Mouse (Mus musculus) retina, embryonic 14.5 days (tissue): ENCODE measurements at regions not wholly inside any gene's neighbourhood (a gene's known extent, or its start where the extent isn't known, plus 50 kb on each side); places are given as distances from the start of the nearest gene placed in this dataset.
A peak's percentile ranks its signal among the peaks of the same experiment; 100 is the strongest.

Experiments used
- DNase-seq: peaks from one replicate; pipeline ENCODE4 v3.0.0-alpha.2; 2015; ENCODE audit warnings: low spot score

DNA sequence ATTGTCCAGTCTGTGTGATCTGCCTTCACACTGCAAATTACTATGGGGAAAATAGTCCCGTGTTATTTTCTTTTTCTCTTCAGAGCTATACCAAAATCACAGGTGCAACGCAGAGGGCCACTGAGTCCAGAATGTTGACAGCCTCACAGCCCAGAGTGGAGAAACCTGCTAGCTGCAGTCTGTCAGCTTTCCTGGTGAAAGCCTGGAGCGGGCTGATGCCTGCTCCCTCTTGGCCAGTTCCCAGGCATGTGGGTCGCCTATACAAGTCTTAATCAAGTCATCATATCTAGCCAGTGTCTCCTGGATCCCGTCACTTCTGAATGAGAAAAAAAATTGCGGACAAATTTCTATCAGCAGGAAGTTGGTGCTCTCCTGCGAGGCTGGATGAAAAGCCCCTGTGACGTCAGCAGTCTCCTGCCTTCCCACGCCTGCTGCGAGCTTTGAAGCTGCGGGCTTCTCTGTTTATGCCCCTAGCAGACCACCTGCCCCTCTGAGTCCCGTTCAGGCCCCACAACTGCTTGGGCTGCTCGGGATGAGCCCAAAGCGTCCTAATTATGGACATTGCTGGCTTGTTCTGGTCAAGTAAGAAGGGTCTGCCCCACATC, 227.1 kb upstream of the Hes1 start:
- peak; percentile 72 for DNase-seq

DNA sequence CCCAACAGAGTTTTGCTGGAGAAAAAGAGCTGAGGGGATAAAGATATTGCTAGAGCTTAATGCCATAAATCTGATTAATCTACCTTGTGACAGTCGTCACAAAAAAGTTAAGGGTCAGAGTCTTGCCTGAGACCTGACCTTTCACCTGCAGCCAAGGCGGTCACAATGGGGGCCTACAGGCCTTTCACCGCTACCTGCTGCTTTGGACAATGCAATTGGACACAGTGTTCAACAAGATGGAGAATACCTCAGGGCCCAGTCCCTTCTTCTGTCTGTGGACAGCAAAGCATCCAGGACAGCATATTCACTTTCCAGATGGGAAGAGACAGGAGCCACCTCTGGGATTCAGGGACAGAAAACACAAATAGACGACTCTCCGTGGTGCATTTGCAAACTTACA, 226.3 kb upstream of the Hes1 start:
- DNase-seq, result no peak

DNA sequence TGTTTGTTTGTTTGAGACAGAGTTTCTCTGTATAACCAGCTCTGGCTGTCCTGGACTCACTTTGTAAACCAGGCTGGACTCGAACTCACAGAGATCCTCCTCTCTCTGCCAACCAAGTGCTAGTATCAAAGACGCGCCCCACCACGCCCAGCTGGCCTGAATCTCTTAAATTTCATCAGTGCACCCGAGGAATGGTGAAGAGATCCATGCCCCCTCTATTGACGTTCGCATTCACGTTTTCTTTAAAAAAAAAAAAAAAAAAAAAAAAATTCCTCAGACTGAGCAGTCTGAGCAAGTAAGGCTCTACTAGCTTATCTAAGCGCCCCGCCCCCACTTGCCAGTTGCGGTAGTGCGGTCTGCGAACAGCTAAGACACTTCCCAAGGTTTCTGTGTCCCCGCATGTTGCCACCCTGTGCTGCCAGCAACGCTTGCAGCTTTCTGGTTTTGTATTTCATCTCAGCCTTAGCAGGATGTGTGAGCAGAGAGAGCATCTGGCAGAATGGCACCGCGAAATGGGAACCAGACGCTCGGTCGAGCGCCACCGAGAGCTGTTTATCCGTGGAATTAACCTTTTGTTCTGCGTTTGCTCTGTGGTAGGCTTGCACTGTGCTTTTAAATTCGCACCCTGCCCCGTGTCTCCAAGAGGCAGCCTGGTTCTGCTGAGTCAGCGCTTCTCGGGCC, 225.1 kb upstream of the Hes1 start:
- peak; percentile 60 for DNase-seq

DNA sequence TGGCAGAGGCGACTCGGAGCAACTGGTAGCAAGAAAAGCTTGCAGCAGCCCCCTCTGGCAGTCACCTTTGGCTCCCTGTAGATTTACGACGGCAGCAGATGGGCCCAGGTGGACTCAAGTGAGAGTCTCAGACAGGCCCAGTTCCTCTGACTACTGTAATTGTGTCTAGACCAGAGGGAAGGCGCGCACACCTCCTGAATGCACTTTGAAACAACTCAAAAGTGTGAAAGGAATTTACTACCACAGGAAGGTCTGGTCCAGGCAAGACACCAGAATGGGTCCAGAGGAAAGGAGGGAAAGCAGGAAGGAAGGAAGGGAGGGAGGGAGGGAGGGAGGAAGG, 224.6 kb upstream of the Hes1 start:
- DNase-seq, result no peak

DNA sequence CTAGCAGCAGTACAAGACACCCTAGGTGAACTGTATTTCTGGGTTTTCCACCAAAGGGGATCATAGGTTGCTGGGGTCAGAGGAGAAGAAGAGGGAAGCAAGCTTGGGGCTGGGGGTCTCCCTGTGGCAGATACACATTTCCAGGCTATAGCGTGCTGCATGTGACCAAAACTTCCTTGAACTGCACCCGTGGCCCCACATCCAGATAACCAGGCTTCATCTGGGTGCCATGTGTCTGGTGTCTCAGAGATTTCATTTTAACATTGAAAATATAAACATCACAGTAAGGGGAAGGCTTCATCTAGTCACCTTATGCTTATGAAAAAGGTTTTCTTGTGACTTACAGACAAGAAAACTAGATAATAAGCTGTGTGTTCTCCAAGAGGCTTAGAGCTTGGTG, 223.8 kb upstream of the Hes1 start:
- DNase-seq, result no peak

DNA sequence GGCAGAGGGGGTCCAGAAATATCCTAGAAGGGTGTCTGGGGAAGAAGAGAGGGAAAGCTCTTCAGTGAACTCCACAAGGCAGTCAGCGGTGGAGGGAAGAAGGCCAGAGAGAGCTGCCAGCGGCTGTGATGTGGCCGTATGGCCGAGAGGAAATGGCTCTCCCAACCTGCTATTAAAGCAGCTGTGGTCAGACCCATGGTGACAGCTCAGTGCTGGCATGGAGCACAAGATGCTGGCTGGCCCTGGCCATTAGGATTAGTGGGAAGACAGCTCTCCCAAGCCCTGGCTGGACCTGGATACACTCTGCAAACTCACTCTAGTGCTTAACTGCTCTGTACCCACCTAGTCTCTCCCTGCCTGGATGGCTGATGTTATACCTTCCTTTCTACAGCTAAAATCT, 223.1 kb upstream of the Hes1 start:
- DNase-seq, result no peak

DNA sequence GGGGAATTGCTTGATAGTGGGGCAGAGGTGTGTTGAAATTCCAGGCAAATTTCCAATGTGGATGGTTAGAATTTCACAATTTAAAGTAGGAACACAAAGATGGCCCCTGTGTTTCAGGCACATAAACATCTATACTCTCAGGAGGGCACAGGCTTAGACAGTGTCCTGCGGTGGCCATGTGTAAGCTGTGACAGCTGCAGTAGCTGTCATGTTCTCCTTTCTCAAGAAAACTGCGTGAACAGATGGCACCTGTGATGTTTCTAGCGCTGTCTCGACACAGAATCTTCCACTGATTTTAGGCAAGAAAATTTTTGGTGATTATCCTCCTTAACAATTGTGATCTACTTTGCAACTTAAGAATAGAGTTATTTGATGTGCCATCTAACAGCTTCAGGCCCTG, 222.1 kb upstream of the Hes1 start:
- no peak for DNase-seq

DNA sequence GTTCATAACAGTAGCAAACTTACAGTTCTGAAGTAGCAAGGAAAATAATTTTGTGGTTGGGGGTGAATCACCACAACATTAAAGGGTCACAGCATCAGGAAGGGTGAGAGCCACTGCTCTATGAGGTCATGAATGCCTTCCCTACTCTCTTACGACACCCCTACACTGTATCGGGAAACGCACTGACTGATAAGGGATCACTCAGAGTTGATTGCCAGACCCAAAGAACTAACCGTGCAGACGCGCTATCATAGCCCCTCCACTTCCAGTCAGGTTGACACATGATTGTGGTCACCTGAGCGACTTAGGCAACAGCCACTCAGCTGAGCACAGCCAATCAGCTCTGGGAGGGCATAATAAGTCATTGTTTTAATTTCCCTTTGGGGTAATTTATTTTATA, 220.7 kb upstream of the Hes1 start:
- no peak for DNase-seq

DNA sequence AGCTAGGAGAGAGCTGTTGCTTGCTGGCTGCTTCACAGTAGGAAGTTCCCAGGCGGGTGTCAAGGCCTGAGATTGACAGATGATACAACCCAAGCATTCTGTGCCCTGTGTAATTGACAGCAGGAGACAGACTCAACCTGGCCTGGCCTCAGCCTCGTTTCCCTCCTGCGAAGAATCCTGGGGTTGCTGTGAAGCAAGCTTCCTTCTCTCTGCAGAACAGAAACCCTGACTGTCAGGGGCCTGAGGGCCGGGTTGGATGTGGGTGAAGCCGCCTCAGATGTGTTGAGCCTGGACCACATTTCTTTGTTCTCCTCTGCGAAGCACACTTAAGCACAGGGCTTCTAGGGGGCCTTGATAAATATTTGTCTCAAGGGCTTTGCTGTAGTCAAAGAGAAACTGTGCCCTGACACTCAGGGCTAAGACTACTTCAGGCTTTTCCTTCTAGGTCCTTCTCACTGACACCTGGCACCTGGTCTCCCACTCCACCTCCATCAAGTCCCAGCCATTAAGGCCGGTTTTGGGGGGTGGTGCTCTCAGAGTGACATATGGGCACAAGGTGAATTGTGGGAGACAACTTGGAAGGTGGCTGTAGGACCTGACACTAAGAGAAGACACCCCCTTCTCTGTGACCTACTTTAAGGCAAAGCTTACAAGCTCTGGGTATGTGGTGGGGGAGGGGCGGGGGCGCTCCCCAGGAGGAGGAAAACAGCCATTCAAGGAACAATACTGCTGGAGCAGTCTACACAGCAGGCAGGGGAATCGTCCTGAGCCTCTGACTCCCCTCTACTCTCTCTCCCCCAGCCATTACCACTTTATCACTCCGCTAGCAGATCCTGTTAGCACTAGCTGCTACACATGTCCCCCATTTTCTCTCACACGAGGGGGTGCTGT, 219.2 kb upstream of the Hes1 start:
- peak; percentile 49 for DNase-seq

DNA sequence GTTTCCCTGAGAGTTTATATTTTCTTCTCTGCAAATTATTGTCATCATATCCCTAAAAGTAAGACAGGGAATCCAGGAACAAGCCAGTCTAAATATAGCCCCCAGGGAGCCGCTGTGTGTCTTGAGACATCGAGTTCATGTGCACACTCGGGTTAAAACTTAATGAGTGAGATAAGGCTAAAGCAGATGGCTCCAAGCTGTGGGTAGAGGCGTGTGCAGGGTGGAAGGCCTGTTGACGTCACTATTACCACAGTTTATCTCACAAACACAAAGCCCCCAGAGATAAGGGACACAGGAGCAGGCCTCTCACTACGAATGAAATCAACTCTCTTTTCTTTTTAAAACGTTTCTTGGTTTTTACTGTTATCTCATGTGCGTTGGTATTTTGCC, 218.6 kb upstream of the Hes1 start:
- peak; percentile 43 for DNase-seq

DNA sequence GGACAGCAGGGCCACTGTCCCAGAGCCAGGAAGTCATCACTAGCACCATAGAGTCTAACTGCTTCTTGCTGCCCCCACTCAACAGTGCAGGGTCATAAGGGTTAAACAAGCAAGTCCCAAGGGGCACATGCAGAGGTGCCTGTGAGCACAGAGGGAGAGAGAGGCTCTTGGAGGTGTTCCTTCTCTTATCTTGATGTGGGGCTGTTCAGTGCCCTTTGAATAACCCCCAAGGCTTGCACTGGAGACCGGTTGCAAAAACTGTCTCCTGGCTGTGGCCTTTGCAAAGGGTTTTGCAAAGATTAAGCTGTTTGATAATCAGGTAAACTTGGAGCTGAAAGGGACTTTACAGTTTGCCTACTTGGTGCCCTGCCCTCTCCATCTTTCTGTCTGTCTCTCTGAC, 217.1 kb upstream of the Hes1 start:
- DNase-seq, result no peak

DNA sequence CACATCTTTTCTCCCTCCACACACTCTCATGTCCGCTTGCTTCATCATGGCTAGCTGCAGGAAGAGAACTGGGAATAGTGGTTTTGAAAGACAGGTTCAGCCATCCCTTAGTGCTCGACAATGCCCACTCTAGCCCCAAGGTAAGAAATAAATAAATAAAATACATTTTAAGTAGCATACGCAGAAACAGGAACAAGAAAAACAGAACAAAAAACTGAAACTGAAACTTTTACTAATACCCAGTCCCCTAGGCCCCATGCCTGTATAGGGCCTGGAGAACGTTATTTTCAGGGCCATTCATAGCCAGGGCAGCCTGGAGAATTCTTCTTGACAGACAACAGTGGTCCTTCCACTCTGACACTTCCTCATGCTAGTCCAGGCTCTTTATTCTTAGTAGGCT, 216.4 kb upstream of the Hes1 start:
- DNase-seq, result no peak

DNA sequence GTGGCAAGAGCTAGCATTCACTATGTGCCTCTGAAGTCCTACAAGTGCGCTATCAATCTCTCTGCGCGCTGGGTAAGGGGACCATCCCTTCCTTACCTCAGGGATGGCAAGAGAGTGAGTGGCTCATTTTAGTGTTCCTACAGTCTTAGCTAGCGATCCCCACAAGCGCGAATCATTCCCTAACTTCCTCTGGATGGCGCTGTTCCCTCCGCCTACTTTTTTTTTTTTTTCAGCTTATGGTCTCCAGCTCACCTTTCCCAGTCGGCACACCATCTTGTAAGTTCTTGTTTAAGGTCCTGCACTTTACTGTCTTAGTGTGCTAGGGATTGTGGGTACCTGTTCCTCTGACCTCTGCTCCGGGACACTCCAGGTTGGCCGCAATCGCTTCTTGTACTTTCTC, 215.7 kb upstream of the Hes1 start:
- no peak for DNase-seq

DNA sequence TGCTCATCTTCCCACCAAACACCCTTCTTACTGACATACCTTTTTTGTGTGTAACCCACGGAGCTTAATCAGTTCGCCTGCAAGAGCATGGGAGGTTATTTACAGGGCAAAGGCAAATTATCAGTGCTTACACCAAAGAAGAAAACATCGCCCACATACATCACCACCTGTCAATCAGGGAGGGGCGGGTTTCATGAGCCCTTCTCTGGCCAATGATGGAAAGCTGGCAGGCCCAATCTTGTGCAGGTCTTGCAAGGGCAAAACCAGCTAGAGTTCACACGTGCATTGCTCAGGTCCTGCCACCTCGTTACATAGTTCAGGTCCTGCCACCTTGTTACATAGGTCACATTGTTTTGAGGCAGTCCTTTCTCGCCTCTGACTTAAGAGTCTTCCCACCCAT, 214.7 kb upstream of the Hes1 start:
- no peak for DNase-seq

DNA sequence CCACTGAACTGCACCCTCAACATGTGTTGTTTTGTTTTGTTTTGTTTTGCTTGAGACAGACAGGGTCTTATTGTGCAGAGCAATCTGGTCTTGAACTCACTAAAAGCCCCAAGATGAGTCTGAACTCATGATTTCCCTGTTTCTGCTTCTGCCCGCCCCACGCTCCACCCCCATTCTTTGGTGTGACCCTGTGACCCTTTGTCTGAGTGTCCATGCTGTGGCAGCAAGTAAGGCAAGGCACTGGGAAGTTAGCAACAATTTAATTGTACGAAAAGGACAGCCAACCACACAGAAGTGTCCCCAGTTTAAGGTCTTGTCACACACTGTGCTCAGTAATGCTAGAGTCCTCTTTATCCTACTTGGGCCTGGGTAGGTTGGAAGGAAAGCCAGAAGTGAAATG, 213.6 kb upstream of the Hes1 start:
- DNase-seq, result no peak

DNA sequence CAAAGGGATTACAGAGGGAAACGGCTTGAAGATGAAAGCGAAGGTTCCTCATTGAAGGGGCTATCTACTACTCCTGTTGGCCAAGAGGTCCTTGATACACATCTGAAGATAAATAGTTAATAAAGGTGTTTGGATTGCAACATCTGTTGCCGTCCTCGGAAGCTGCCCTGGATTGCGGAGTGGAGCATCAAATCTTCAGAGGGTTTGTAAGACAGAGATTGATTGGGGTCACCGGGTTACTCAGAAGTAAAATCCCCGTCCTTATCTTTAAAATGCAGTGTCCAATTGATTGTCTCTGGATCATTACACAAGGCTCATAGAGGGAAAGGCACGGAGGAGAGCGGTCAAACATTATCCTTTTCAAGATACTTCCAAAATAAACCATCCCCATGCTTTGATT, 212.4 kb upstream of the Hes1 start:
- DNase-seq, result no peak

DNA sequence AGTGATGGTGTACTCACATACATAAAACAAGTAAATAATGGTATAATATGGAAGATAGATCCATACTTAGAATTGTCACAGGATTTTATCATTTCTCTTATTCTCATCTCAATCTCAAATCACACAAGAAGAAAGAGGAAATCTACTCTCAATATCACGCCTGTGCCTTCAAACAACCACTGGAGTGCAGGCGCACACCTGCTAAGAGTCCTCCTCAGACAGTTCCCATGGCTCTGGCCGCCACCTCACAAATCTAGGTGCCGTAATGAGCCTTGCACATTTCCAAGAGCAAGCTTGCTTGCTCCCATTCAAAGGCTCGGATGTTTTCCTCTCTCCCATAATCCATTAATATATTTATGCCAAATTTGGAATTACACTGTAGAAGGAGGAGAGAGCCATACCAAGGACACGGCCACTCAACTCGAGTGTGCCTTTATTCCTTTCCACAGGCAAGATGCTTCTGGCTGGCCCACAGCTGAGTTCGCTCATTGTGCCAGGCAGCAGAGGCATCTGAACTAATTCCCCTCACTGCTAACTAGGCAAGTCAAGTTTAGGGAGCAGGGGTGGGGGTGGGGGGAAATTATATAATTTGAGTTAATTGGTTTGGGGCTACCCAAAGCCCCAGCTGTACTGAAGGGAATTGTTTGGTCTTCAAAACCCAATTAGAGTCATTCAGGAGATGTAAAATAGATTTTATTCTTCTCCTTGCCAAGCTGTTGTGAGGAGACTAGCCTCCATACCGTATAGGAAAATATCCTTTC, 209.2 kb upstream of the Hes1 start:
- DNase-seq, result no peak

DNA sequence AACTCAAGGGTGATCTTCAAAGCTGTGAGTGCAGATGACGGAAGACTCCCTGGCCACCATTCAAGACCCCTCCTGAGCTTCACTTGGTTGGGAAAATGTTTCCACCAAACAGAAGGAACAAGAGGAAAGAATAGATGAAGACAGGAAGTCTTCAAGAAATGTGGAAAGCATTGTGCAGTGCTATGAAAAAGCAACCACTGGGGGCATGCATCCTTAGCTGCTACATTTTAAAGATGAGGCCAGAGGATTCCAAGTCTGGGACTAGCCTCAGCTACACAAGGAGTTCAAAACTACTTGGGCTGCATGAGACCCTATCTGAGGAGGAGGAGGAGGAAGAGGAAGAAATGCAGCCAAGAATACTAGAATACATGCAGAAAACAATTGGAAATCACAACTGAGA, 207.6 kb upstream of the Hes1 start:
- no peak for DNase-seq

DNA sequence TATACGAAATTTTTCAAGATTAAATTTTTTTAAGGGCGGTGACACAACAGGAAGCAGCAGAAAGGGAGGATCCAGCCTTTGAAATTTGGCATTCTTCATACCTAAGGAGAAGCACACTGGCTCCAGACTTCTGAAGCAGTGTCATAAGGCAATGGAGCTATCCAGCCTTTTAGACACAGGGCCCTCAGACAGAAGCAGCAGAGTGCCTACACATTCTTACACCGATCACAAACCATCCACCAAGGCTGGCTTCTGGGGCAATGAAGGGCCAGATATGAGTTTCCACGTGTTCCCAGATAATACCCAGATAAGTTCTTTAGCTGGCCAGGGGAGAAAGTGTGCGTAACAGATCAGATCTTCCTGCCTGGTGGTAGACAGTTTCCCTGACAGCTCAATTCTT, 205.5 kb upstream of the Hes1 start:
- DNase-seq, result no peak

DNA sequence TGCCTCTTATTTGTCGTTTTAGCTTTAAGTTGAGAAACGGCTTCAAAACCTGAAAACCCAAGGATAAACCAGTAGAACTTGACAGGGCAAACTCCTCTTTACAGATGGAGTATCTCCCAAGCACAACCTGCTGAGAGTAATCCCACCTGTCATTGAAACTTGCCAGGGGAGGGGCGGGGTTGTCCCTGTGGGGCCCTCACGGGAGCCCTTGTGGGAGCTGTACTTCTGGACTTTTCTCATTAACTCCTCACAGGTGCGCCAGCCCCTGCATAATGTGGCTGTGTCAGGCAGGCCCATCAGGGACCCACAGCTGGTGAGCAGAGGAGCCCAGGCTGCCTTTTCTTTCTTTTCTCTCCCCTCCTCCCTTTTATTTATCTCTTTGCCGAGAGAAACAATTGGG, 203.9 kb upstream of the Hes1 start:
- DNase-seq, result no peak

DNA sequence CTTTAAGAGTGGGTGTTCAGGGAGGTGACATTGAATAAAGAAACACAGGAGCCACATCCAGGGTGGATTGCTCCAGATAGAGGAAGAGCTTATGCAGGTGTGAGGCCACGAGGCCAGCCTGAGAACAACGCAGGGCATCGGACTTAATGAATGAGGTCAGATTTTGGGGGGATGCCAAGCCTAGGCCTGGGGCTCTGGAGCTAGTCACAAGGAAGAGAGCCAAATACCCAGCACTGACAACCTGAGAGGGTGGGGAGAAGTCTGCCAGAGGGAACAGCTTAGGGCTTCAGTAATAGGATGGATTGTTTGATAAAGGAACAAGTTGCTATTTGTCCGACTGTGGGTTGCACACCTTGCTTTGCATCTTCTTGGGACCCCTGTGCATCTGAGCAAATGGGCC, 203.1 kb upstream of the Hes1 start:
- no peak for DNase-seq

DNA sequence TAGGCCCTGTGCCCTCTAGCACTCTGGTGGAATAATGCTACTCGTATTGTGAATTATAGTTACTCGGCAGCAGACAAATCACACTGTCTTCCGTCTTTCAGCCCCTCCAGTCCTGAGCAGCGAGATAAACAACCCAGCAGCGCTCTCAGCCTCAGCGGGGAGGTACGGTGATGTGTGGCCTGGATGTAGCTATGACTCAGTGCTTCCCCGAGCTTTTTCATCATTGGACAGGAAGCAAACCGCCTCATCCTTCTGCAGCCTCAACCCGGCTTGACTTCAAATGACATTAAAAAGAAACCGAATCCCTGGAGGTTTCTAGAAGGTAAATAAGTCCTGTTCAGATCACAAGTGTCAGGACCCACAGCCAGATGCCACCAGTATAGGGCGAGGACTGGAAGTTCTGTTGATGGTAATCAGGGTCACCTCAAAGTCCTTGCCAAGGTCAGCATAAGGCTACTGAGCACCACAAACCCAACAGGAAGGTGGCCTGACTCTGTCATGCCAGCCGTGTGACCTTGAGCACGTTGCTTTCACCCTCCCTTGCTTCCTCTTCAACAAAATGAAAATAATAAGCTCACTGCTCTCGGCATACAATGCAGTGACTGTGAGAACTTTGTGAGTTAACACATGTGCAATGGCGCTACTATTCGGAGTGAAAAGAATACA, 199.0 kb upstream of the Hes1 start:
- DNase-seq, result no peak
